Mouse (Mus musculus) embryonic facial prominence, embryonic 15.5 days (tissue): ENCODE results near the gene Cxcl10. TPM values are rescaled to one million over a fixed set of nuclear protein-coding genes. Genes with fewer than 3 reads are reported as not detected.
A peak's percentile ranks its signal among the peaks of the same experiment; 100 is the strongest.
"Not testable (repeated sequence)": the region's sequence is repeated elsewhere in the genome, so short reads cannot be mapped to it uniquely, and the experiment has no call there.

Source experiments
- ATAC-seq: fragments of 200-750 bp; cut with Nextera tagmentation; 2 replicates; pipeline ENCODE4 v1.8.0; 2017; ENCODE audit warnings: low read depth, moderate TSS enrichment; ENCODE audit not compliant: insufficient number of reproducible peaks, low FRiP score, low TSS enrichment
- H3K27ac ChIP-seq: fragments of 300-500 bp; sonication (generic); replicated peaks from 2 replicates; pipeline ENCODE4 v1.5.1; 2015; ENCODE audit warnings: mild to moderate bottlenecking, inconsistent platforms
- H3K27me3 ChIP-seq: fragments of 300-500 bp; sonication (generic); 2 replicates; pipeline ENCODE4 v1.6.1; 2015; ENCODE audit warnings: inconsistent platforms
- H3K36me3 ChIP-seq: fragments of 300-500 bp; sonication (generic); 2 replicates; pipeline ENCODE4 v1.6.1; 2015; ENCODE audit warnings: mild to moderate bottlenecking, inconsistent platforms
- H3K4me1 ChIP-seq: fragments of 300-500 bp; sonication (generic); 2 replicates; pipeline ENCODE4 v1.6.1; 2015; ENCODE audit warnings: inconsistent platforms
- H3K4me2 ChIP-seq: fragments of 300-500 bp; sonication (generic); replicated peaks from 2 replicates; pipeline ENCODE4 v1.6.1; 2015; ENCODE audit warnings: mild to moderate bottlenecking, inconsistent platforms
- H3K4me3 ChIP-seq: fragments of 300-500 bp; sonication (generic); replicated peaks from 2 replicates; pipeline ENCODE4 v1.5.1; 2015; ENCODE audit warnings: mild to moderate bottlenecking, inconsistent platforms
- H3K9ac ChIP-seq: fragments of 300-500 bp; sonication (generic); 2 replicates; pipeline ENCODE4 v1.6.1; 2015; ENCODE audit warnings: inconsistent platforms
- H3K9me3 ChIP-seq: fragments of 300-500 bp; sonication (generic); replicated peaks from 2 replicates; pipeline ENCODE4 v1.6.1; 2016; ENCODE audit warnings: inconsistent platforms
- WGBS: fragments of 180-500 bp; shearing (Covaris S2); methylation state at CpG from one replicate; pipeline ENCODE4 v1.1.7; 2015; 5-methylcytosine and 5-hydroxymethylcytosine counted together
- polyA plus RNA-seq: library from polyadenylated mRNA; unstranded; fragments of >200 nt; fragmentation: Nextera tagmentation; extraction: Ambion mirVana; gene quantifications from 2 replicates; pipeline ENCODE4 v1.2.1, GENCODE M21; 2015

Gene Cxcl10
- polyA plus RNA-seq, 1 experiment from 2014 or later, result 0.81 TPM

- Histone ChIP-seq H3K36me3 (no peaks in the 10 kb centered on the region), H3K4me2 (no peak overlapping the region), H3K27me3 (no peaks in the 10 kb centered on the region), H3K27ac (no peak overlapping the region), H3K9me3 (no peaks in the 10 kb centered on the region), H3K9ac (no peak overlapping the region), H3K4me3 (no peak overlapping the region), H3K4me1 (peaks cover 4% of the 10 kb centered on the region; the same call in 1 of the 2 replicates)
- ATAC-seq, result no peak
- 69% methylated on average over 13 of the region's 13 CpGs for whole genome bisulfite sequencing
Observed at GRCm38 (mm10) chr5:92369151-92369994, 20.7 kb upstream of the Cxcl10 start.

GRCm38 (mm10) chr5:92368392-92368791 is 19.7 kb upstream of the Cxcl10 start:
- Histone ChIP-seq H3K36me3 (no peaks in the 10 kb centered on the region), H3K27ac (no peak overlapping the region), H3K4me3 (no peak overlapping the region), H3K9me3 (no peaks in the 10 kb centered on the region), H3K4me2 (no peak overlapping the region), H3K4me1 (peaks cover 4% of the 10 kb centered on the region; the same call in 1 of the 2 replicates), H3K9ac (no peak overlapping the region), H3K27me3 (no peaks in the 10 kb centered on the region)
- 48% methylated on average over 10 of the region's 10 CpGs for WGBS
- 0 out of 2 replicates have a peak, but pooled peaks have one; percentile 54 for ATAC-seq

DNA sequence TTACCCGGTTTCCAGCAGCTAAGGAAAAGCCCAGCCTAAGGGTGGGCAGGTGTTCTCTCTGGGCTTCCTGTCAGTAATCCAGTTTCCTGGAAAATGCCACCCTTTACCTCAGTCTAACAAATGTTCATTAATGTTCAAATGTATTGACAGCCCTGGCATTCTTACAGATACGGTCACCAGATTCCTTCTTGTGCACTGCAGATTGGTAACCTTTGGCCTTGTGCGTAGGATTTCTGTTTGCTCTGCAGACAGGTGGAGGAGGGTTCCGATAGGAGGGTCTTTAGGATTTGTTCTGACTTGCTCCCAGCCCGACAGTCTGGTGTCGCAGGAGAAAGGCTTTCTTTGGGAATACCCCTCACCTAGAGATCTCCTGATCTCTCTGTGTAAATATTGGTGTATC is 17.9 kb upstream of the Cxcl10 start:
- ATAC-seq, result no peak
- Histone ChIP-seq H3K27ac (no peak overlapping the region), H3K4me3 (no peak overlapping the region), H3K4me2 (no peak overlapping the region), H3K4me1 (peaks cover 4% of the 10 kb centered on the region; the same call in 1 of the 2 replicates), H3K9me3 (no peaks in the 10 kb centered on the region), H3K27me3 (no peaks in the 10 kb centered on the region), H3K9ac (no peak overlapping the region), H3K36me3 (no peaks in the 10 kb centered on the region)
- 61% methylated on average over 6 of the region's 6 CpGs for WGBS

- Histone ChIP-seq H3K4me1 (peaks cover 4% of the 10 kb centered on the region; the same call in 1 of the 2 replicates), H3K4me3 (no peak overlapping the region), H3K36me3 (no peaks in the 10 kb centered on the region), H3K4me2 (no peak overlapping the region), H3K27me3 (no peaks in the 10 kb centered on the region), H3K27ac (no peak overlapping the region), H3K9ac (no peak overlapping the region), H3K9me3 (no peaks in the 10 kb centered on the region)
- WGBS, result 75% methylated on average over 11 of the region's 11 CpGs
- no peak for ATAC-seq
Observed at GRCm38 (mm10) chr5:92365146-92365705, 16.5 kb upstream of the Cxcl10 start.

- no peaks in the 10 kb centered on the region for H3K9me3 ChIP-seq
- no peak for ATAC-seq
- no peaks in the 10 kb centered on the region for H3K27me3 ChIP-seq
- WGBS, result 91% methylated on average over 5 of the region's 5 CpGs
- no peak overlapping the region for H3K27ac ChIP-seq
- H3K4me2 ChIP-seq, result no peak overlapping the region
- H3K9ac ChIP-seq, result no peak overlapping the region
- H3K4me1 ChIP-seq, result peaks cover 4% of the 10 kb centered on the region; the same call in 1 of the 2 replicates
- no peak overlapping the region for H3K4me3 ChIP-seq
- H3K36me3 ChIP-seq, result no peaks in the 10 kb centered on the region
Observed at GRCm38 (mm10) chr5:92364011-92364410, 15.3 kb upstream of the Cxcl10 start.

DNA sequence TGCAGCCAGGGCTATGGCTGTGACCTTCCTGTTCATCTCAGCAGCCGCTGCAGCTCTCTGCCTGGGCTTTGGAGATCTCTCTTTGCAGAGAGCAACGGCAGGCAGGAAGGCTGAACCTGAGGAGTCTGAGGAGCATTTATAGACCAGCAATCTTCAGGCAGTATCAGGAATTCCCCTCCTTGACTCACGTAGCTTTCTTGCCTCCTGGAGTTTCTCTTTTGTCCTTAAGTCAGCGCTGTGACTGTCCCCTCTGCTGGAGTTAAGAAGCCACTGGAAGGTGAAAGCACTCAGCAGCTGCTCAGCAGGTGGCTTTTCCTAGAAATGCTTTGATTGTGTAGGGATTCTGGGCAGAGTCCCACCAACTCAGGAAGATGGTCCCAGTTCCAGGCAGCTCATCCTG is 14.5 kb upstream of the Cxcl10 start:
- no peaks in the 10 kb centered on the region for H3K27me3 ChIP-seq
- no peak overlapping the region for H3K9ac ChIP-seq
- no peak overlapping the region for H3K4me3 ChIP-seq
- 9% methylated on average over 4 of the region's 4 CpGs for WGBS
- ATAC-seq, result no peak
- no peaks in the 10 kb centered on the region for H3K36me3 ChIP-seq
- H3K27ac ChIP-seq, result no peak overlapping the region
- H3K4me2 ChIP-seq, result no peak overlapping the region
- no peaks in the 10 kb centered on the region for H3K9me3 ChIP-seq
- no peaks in the 10 kb centered on the region for H3K4me1 ChIP-seq

- no peak overlapping the region for H3K4me2 ChIP-seq
- H3K4me3 ChIP-seq, result no peak overlapping the region
- H3K36me3 ChIP-seq, result no peaks in the 10 kb centered on the region
- H3K9me3 ChIP-seq, result no peaks in the 10 kb centered on the region
- 80% methylated on average over 11 of the region's 11 CpGs for WGBS
- no peaks in the 10 kb centered on the region for H3K4me1 ChIP-seq
- H3K27ac ChIP-seq, result no peak overlapping the region
- H3K9ac ChIP-seq, result no peak overlapping the region
- no peaks in the 10 kb centered on the region for H3K27me3 ChIP-seq
- no peak for ATAC-seq
Observed at GRCm38 (mm10) chr5:92358767-92359455, 10.2 kb upstream of the Cxcl10 start.

DNA sequence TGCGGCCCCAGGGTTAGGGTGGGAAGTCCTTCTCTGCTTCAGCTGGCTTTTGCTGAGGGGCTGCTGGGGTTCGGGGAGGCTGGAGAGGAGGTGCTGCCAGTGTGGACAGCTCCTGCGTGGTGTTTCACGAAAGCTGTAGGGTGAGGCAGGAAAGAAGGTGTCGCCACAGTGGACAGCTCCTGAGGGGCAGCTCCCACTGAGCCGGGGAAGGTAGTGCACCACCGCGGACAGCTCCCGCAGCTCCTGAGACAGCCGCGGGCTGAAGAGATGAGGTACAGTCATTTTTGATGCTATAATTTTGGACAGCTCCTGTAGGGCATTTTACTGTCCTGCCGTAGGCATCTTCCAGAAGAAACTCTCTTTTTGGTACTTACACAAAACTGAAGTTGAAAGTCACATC is 9.3 kb upstream of the Cxcl10 start:
- Histone ChIP-seq H3K4me1 (no peaks in the 10 kb centered on the region; the same call in 1 of the 2 replicates), H3K4me3 (no peak overlapping the region), H3K27ac (no peak overlapping the region), H3K9ac (no peak overlapping the region), H3K9me3 (no peaks in the 10 kb centered on the region), H3K27me3 (no peaks in the 10 kb centered on the region), H3K36me3 (no peaks in the 10 kb centered on the region), H3K4me2 (no peak overlapping the region)
- ATAC-seq, result no peak; the same call in 1 of the 2 replicates
- 28% methylated on average over 12 of the region's 12 CpGs for WGBS

GRCm38 (mm10) chr5:92353517-92353916 is 4.8 kb upstream of the Cxcl10 start:
- ATAC-seq, result no peak
- Histone ChIP-seq H3K27ac (no peak overlapping the region), H3K4me2 (peak overlapping the region; percentile 35), H3K9ac (no peak overlapping the region), H3K4me3 (peak overlapping the region; percentile 28), H3K36me3 (no peaks in the 10 kb centered on the region), H3K27me3 (no peaks in the 10 kb centered on the region; the same call in 1 of the 2 replicates), H3K4me1 (no peaks in the 10 kb centered on the region; the same call in 1 of the 2 replicates), H3K9me3 (no peaks in the 10 kb centered on the region)
- WGBS, result 13% methylated on average over 11 of the region's 11 CpGs

- not testable (repeated sequence) for H3K4me1 ChIP-seq, H3K9me3 ChIP-seq, H3K4me3 ChIP-seq, H3K9ac ChIP-seq, H3K27me3 ChIP-seq, H3K27ac ChIP-seq, H3K36me3 ChIP-seq, ATAC-seq
- WGBS, result 67% methylated on average over 4 of the region's 4 CpGs
- 0 out of 2 replicates have a peak overlapping the region, but pooled peaks have one; percentile 35 for H3K4me2 ChIP-seq
Observed at GRCm38 (mm10) chr5:92352716-92353115, 4.0 kb upstream of the Cxcl10 start.

DNA sequence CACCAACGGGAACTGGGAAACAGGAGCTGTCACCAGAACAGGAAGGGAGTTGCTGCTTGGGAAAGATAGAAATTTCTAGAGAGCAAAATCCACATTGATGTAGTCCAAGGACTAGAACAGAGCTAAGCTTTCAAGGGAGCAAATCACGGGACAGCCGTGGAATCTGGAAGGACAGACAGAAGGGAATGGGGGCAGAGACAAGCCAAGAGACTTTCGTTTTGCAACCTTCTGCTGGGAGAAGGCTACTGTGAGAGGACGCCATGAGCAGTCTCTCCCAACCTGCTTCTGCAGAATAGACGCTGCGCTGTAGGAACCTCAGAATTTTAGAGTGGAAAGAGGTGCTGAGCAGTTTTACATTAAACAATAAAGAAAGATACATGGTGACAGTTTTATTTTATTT is 1.0 kb upstream of the Cxcl10 start:
- Histone ChIP-seq H3K36me3 (no peaks in the 10 kb centered on the region), H3K9ac (no peak overlapping the region), H3K4me2 (no peak overlapping the region), H3K9me3 (no peaks in the 10 kb centered on the region), H3K27me3 (peaks cover 6% of the 10 kb centered on the region), H3K27ac (no peak overlapping the region), H3K4me1 (no peaks in the 10 kb centered on the region; the same call in 1 of the 2 replicates), H3K4me3 (no peak overlapping the region)
- ATAC-seq, result no peak
- 81% methylated on average over 7 of the region's 7 CpGs for WGBS
